Mouse (Mus musculus): Measurements from ENCODE around the gene Rest. TPM values are rescaled to one million over a fixed set of nuclear protein-coding genes. Genes with fewer than 3 reads are reported as not detected.
"Not testable (repeated sequence)": the region's sequence is repeated elsewhere in the genome, so short reads cannot be mapped to it uniquely, and the experiment has no call there.

Gene Rest
- total RNA-seq (2018; cell fraction: chromatin; rRNA removed): 10 to 100 TPM in 24 of 26 experiments, 1 to 10 TPM in 2; 5.1 to 57.0 (median 25.0) TPM
- 10 to 100 TPM; 21.6 to 48.5 (median 30.4) TPM for total RNA-seq (2018; cell fraction: cytosol; rRNA removed)
- 10 to 100 TPM; 14.9 to 77.8 (median 36.6) TPM for total RNA-seq (2018; cell fraction: nucleus; rRNA removed)
- 13.0 to 15.4 TPM (median 13.4 TPM) in 3 replicates for polyA plus RNA-seq (2018)

- Histone ChIP-seq H3K27ac (peak within 1 kb of the TSS; percentile 22; the same call in 1 of the 2 replicates), H3K79me2 (ENCODE audit: inconsistent target) (peaks cover 35% of the 10 kb centered on the region)
These were observed at the start of gene Rest for GRCm38 (mm10) chr5:77265081-77265670. Rest (plus strand) TSS chr5:77265491.

GRCm38 (mm10) chr5:77217211-77217610 lies 48.1 kb upstream of the Rest start:
- WGBS (ENCODE audit: missing documents): 10% methylated on average over 9 of the region's 9 CpGs
- no peak overlapping the region for H3K27ac ChIP-seq
- no peak overlapping the region for H3K4me3 ChIP-seq (ENCODE audit: inconsistent target)
- H3K36me3 ChIP-seq (ENCODE audit: inconsistent target): no peaks in the 10 kb centered on the region
- no peaks in the 10 kb centered on the region for H3K79me2 ChIP-seq (ENCODE audit: inconsistent target)

More at GRCm38 (mm10) chr5:77265081-77265670, at the start of gene Rest:
- Histone ChIP-seq H3K4me3 (ENCODE audit: inconsistent target) (peak within 1 kb of the TSS; percentile 91), H3K36me3 (ENCODE audit: inconsistent target) (peaks cover 14% of the 10 kb centered on the region)
- 2% methylated on average over 35 of the region's 78 CpGs for WGBS (ENCODE audit: missing documents)

- WGBS (ENCODE audit: missing documents): 0% methylated on average over 1 of the region's 2 CpGs
- Histone ChIP-seq H3K79me2 (ENCODE audit: inconsistent target) (no peaks in the 10 kb centered on the region), H3K27ac (no peak overlapping the region), H3K36me3 (ENCODE audit: inconsistent target) (no peaks in the 10 kb centered on the region), H3K4me3 (ENCODE audit: inconsistent target) (no peak overlapping the region)
These were observed 47.6 kb upstream of the Rest start for GRCm38 (mm10) chr5:77217724-77218123.

- H3K36me3 ChIP-seq (ENCODE audit: inconsistent target): no peaks in the 10 kb centered on the region
- H3K79me2 ChIP-seq (ENCODE audit: inconsistent target): no peaks in the 10 kb centered on the region
- H3K27ac ChIP-seq: no peak overlapping the region
- 67% methylated on average over 11 of the region's 11 CpGs for WGBS (ENCODE audit: missing documents)
- no peak overlapping the region for H3K4me3 ChIP-seq (ENCODE audit: inconsistent target)
These were observed 42.0 kb upstream of the Rest start for GRCm38 (mm10) chr5:77223043-77223975.

GRCm38 (mm10) chr5:77228986-77229385 lies 36.3 kb upstream of the Rest start:
- no peaks in the 10 kb centered on the region for H3K36me3 ChIP-seq (ENCODE audit: inconsistent target)
- no peak overlapping the region for H3K27ac ChIP-seq
- H3K79me2 ChIP-seq (ENCODE audit: inconsistent target): no peaks in the 10 kb centered on the region
- H3K4me3 ChIP-seq (ENCODE audit: inconsistent target): no peak overlapping the region
- WGBS (ENCODE audit: missing documents): 17% methylated on average over 1 of the region's 1 CpGs

- not testable (repeated sequence) for H3K79me2 ChIP-seq (ENCODE audit: inconsistent target); H3K4me3 ChIP-seq (ENCODE audit: inconsistent target); H3K27ac ChIP-seq; H3K36me3 ChIP-seq (ENCODE audit: inconsistent target)
- WGBS (ENCODE audit: missing documents): 94% methylated on average over 3 of the region's 4 CpGs
These were observed 33.4 kb upstream of the Rest start for GRCm38 (mm10) chr5:77231863-77232262.

- 89% methylated on average over 3 of the region's 3 CpGs for WGBS (ENCODE audit: missing documents)
- H3K4me3 ChIP-seq (ENCODE audit: inconsistent target): no peak overlapping the region
These were observed 30.4 kb upstream of the Rest start for GRCm38 (mm10) chr5:77234921-77235320.

GRCm38 (mm10) chr5:77237104-77237503 lies 28.2 kb upstream of the Rest start:
- 0% methylated on average over 1 of the region's 2 CpGs for WGBS (ENCODE audit: missing documents)
- H3K79me2 ChIP-seq (ENCODE audit: inconsistent target): no peaks in the 10 kb centered on the region

More at GRCm38 (mm10) chr5:77234921-77235320, 30.4 kb upstream of the Rest start:
- H3K27ac ChIP-seq: no peak overlapping the region
- no peaks in the 10 kb centered on the region for H3K36me3 ChIP-seq (ENCODE audit: inconsistent target)
- no peaks in the 10 kb centered on the region for H3K79me2 ChIP-seq (ENCODE audit: inconsistent target)

GRCm38 (mm10) chr5:77244331-77244987 lies 20.8 kb upstream of the Rest start:
- H3K79me2 ChIP-seq (ENCODE audit: inconsistent target): no peaks in the 10 kb centered on the region
- WGBS (ENCODE audit: missing documents): 66% methylated on average over 8 of the region's 8 CpGs
- H3K4me3 ChIP-seq (ENCODE audit: inconsistent target): no peak overlapping the region
- H3K36me3 ChIP-seq (ENCODE audit: inconsistent target): no peaks in the 10 kb centered on the region
- no peak overlapping the region for H3K27ac ChIP-seq

More at GRCm38 (mm10) chr5:77237104-77237503, 28.2 kb upstream of the Rest start:
- no peak overlapping the region for H3K27ac ChIP-seq
- no peaks in the 10 kb centered on the region for H3K36me3 ChIP-seq (ENCODE audit: inconsistent target)
- no peak overlapping the region for H3K4me3 ChIP-seq (ENCODE audit: inconsistent target)

- Histone ChIP-seq H3K27ac (no peak overlapping the region), H3K4me3 (ENCODE audit: inconsistent target) (peak overlapping the region; percentile 30), H3K36me3 (ENCODE audit: inconsistent target) (no peaks in the 10 kb centered on the region), H3K79me2 (ENCODE audit: inconsistent target) (no peaks in the 10 kb centered on the region)
- WGBS (ENCODE audit: missing documents): 25% methylated on average over 7 of the region's 7 CpGs
These were observed 19.9 kb upstream of the Rest start for GRCm38 (mm10) chr5:77245463-77245786.

- Histone ChIP-seq H3K4me3 (ENCODE audit: inconsistent target) (peak overlapping the region; percentile 30), H3K36me3 (ENCODE audit: inconsistent target) (no peaks in the 10 kb centered on the region), H3K27ac (no peak overlapping the region), H3K79me2 (ENCODE audit: inconsistent target) (no peaks in the 10 kb centered on the region)
- 17% methylated on average over 24 of the region's 26 CpGs for WGBS (ENCODE audit: missing documents)
These were observed 19.3 kb upstream of the Rest start for GRCm38 (mm10) chr5:77245787-77246671.

- Histone ChIP-seq H3K79me2 (ENCODE audit: inconsistent target) (no peaks in the 10 kb centered on the region), H3K27ac (no peak overlapping the region), H3K36me3 (ENCODE audit: inconsistent target) (no peaks in the 10 kb centered on the region), H3K4me3 (ENCODE audit: inconsistent target) (no peak overlapping the region)
- 63% methylated on average over 9 of the region's 9 CpGs for WGBS (ENCODE audit: missing documents)
These were observed 15.2 kb upstream of the Rest start for GRCm38 (mm10) chr5:77250083-77250482.

GRCm38 (mm10) chr5:77251656-77252055 lies 13.6 kb upstream of the Rest start:
- no peaks in the 10 kb centered on the region for H3K79me2 ChIP-seq (ENCODE audit: inconsistent target)
- no peaks in the 10 kb centered on the region for H3K36me3 ChIP-seq (ENCODE audit: inconsistent target)
- WGBS (ENCODE audit: missing documents): 25% methylated on average over 5 of the region's 5 CpGs
- no peak overlapping the region for H3K4me3 ChIP-seq (ENCODE audit: inconsistent target)
- H3K27ac ChIP-seq: no peak overlapping the region
